Mouse (Mus musculus) ES-Bruce4 (cell line): ENCODE results near the gene Tdrd3.

ENCODE experiments used
- CTCF ChIP-seq: IDR thresholded peaks from one replicate; pipeline ENCODE4 v1.8.1; 2011; ENCODE audit warnings: low read depth, low read length
- EP300 ChIP-seq: IDR thresholded peaks from 2 replicates; pipeline ENCODE4 v1.6.1; 2011; ENCODE audit warnings: low read depth, low read length; ENCODE audit not compliant: insufficient read depth
- POLR2A ChIP-seq: IDR thresholded peaks from one replicate; pipeline ENCODE4 v1.8.1; 2011; ENCODE audit warnings: low read length; ENCODE audit not compliant: insufficient read depth

DNA sequence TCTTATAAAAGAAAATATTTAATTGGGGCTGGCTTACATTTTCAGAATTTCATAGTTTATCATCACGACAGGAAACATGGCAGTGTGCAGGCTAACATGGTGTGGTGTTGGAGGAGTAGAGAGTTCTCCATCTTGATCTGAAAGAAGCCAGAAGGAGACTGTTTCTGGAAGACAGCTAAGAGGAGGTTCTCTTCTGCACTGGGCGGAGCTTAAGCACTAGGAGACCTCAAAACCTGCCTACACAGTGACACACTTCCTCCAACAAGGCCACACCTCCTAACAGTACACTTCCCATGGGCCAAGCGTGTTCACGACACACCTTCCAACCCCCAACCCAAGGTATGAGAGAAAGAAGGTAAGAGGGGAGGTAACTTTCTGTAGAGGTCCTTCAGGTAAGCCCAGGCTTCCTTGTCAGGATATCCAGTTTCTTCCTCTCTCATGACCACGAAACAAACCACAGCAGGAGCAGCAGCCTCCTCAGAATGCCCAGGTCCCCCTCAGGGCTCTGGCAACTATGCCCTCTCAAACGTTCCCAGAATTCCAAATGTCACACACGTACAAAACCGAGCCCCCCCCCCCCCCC, 30.0 kb downstream of the Tdrd3 start:
- TF ChIP-seq CTCF (no peak), POLR2A (no peak), EP300 (no peak)
